Mouse (Mus musculus): Measurements from ENCODE around the gene Mvp. TPM values are rescaled to one million over a fixed set of nuclear protein-coding genes. Genes with fewer than 3 reads are reported as not detected.

Gene Mvp
- polyA plus RNA-seq, 1 experiment = 18.3 TPM

GRCm38 (mm10) chr7:126950647-126951615 lies 63.5 kb downstream of the Mvp start:
- TF ChIP-seq GATA1 (IDR thresholded peaks at IDR 0.05; ENCODE audit: low read length) = no peak

GRCm38 (mm10) chr7:126949793-126950646 lies 64.4 kb downstream of the Mvp start, which contains the start of gene Sez6l2:
Sez6l2 (plus strand) TSS chr7:126950563.
- no peak for TF ChIP-seq GATA1 (IDR thresholded peaks at IDR 0.05; ENCODE audit: low read length)

- no peak for TF ChIP-seq GATA1 (IDR thresholded peaks at IDR 0.05; ENCODE audit: low read length)
Observed at GRCm38 (mm10) chr7:126949403-126949792, 65.0 kb downstream of the Mvp start, which contains the start of gene Asphd1. Asphd1 (minus strand) TSS chr7:126949582.

GRCm38 (mm10) chr7:126948626-126949025 lies 65.8 kb downstream of the Mvp start:
- no peak for TF ChIP-seq GATA1 (IDR thresholded peaks at IDR 0.05; ENCODE audit: low read length)

GRCm38 (mm10) chr7:126946530-126946929 lies 67.9 kb downstream of the Mvp start:
- no peak for TF ChIP-seq GATA1 (IDR thresholded peaks at IDR 0.05; ENCODE audit: low read length)

GRCm38 (mm10) chr7:126941801-126942200 lies 72.6 kb downstream of the Mvp start:
- TF ChIP-seq GATA1 (IDR thresholded peaks at IDR 0.05; ENCODE audit: low read length) = no peak

GRCm38 (mm10) chr7:126941171-126941570 lies 73.2 kb downstream of the Mvp start:
- TF ChIP-seq GATA1 (IDR thresholded peaks at IDR 0.05; ENCODE audit: low read length) = no peak

Other genes with a start within 250 kb of the Mvp start
- gene Gdpd3, start 248.3 kb downstream of the Mvp start, polyA plus RNA-seq (2012) = 3.3 and 3.7 TPM in 2 replicates
- 29.3 and 38.2 TPM in 2 replicates for gene Ypel3, start 237.7 kb downstream of the Mvp start, polyA plus RNA-seq (2012)
- gene Tbx6, start 233.1 kb downstream of the Mvp start, polyA plus RNA-seq (2012) = 0.23 and 0.55 TPM in 2 replicates
- gene Ppp4c, start 222.1 kb downstream of the Mvp start, polyA plus RNA-seq (2012) = 185 and 249 TPM in 2 replicates
- 0.35 and 0.56 TPM in 2 replicates for gene Fam57b, start 217.0 kb downstream of the Mvp start, polyA plus RNA-seq (2012)
- gene 4930451I11Rik, start 183.0 kb downstream of the Mvp start, polyA plus RNA-seq (2012) = not detected in 2 replicates
- not detected in 2 replicates for gene Doc2a, start 167.2 kb downstream of the Mvp start, polyA plus RNA-seq (2012)
- 312 and 358 TPM in 2 replicates for gene Hirip3, start 152.6 kb downstream of the Mvp start, polyA plus RNA-seq (2012)
- gene Ino80e, start 152.2 kb downstream of the Mvp start, polyA plus RNA-seq (2012) = 1,199 and 1,504 TPM in 2 replicates
- gene Taok2, start 129.9 kb downstream of the Mvp start, polyA plus RNA-seq (2012) = 210 and 262 TPM in 2 replicates
- 54.6 and 89.1 TPM in 2 replicates for gene Tmem219, start 91.7 kb downstream of the Mvp start, polyA plus RNA-seq (2012)
- gene Kctd13, start 85.7 kb downstream of the Mvp start, polyA plus RNA-seq (2012) = 27.6 and 38.3 TPM in 2 replicates
- not detected in 2 replicates for gene Asphd1, start 65.0 kb downstream of the Mvp start, polyA plus RNA-seq (2012)
- 0.59 and 0.93 TPM in 2 replicates for gene Sez6l2, start 64.1 kb downstream of the Mvp start, polyA plus RNA-seq (2012)
- gene Cdipt, start 38.7 kb downstream of the Mvp start, polyA plus RNA-seq (2012) = 94.7 and 114 TPM in 2 replicates
- 0.04 and 0.16 TPM in 2 replicates for gene Cdiptos, start 38.5 kb downstream of the Mvp start, polyA plus RNA-seq (2012)
- 4.9 and 12.5 TPM in 2 replicates for gene Pagr1b, start 1.9 kb upstream of the Mvp start, polyA plus RNA-seq (2012)
- gene Pagr1a, start 2.7 kb upstream of the Mvp start, polyA plus RNA-seq (2012) = 31.1 and 76.8 TPM in 2 replicates
- gene Gm42742, start 6.5 kb upstream of the Mvp start, polyA plus RNA-seq (2012) = 145 and 228 TPM in 2 replicates
- 0.53 and 1.9 TPM in 2 replicates for gene Prrt2, start 6.6 kb upstream of the Mvp start, polyA plus RNA-seq (2012)
- 820 and 1,081 TPM in 2 replicates for gene Maz, start 12.4 kb upstream of the Mvp start, polyA plus RNA-seq (2012)
- 45.3 and 56.9 TPM in 2 replicates for gene Kif22, start 27.9 kb upstream of the Mvp start, polyA plus RNA-seq (2012)
- gene Zg16, start 72.7 kb upstream of the Mvp start, polyA plus RNA-seq (2012) = not detected in 2 replicates
- 197 and 223 TPM in 2 replicates for gene AI467606, start 76.7 kb upstream of the Mvp start, polyA plus RNA-seq (2012)
- 0.98 and 2.0 TPM in 2 replicates for gene Qprt, start 107.6 kb upstream of the Mvp start, polyA plus RNA-seq (2012)
- 104 and 107 TPM in 2 replicates for gene Spn, start 123.2 kb upstream of the Mvp start, polyA plus RNA-seq (2012)
- 81.2 and 81.3 TPM in 2 replicates for gene Cd2bp2, start 181.4 kb upstream of the Mvp start, polyA plus RNA-seq (2012)
- gene Tbc1d10b, start 193.8 kb upstream of the Mvp start, polyA plus RNA-seq (2012) = 58.8 and 62.5 TPM in 2 replicates
- gene Mylpf, start 194.3 kb upstream of the Mvp start, polyA plus RNA-seq (2012) = 1.2 and 4.3 TPM in 2 replicates
- gene Zfp553, start 218.4 kb upstream of the Mvp start, polyA plus RNA-seq (2012) = 37.7 and 38.1 TPM in 2 replicates
- gene Sept1, start 218.5 kb upstream of the Mvp start, polyA plus RNA-seq (2012) = 151 and 170 TPM in 2 replicates
- 86.6 and 115 TPM in 2 replicates for gene Zfp771, start 229.7 kb upstream of the Mvp start, polyA plus RNA-seq (2012)
- 108 and 177 TPM in 2 replicates for gene Dctpp1, start 246.1 kb upstream of the Mvp start, polyA plus RNA-seq (2012)

All from G1E-ER4 (cell line).